Mouse (Mus musculus): ENCODE results near the gene Gm21936.
"Not testable (repeated sequence)": the region's sequence is repeated elsewhere in the genome, so short reads cannot be mapped to it uniquely, and the experiment has no call there.

The Gm21936 gene

DNA sequence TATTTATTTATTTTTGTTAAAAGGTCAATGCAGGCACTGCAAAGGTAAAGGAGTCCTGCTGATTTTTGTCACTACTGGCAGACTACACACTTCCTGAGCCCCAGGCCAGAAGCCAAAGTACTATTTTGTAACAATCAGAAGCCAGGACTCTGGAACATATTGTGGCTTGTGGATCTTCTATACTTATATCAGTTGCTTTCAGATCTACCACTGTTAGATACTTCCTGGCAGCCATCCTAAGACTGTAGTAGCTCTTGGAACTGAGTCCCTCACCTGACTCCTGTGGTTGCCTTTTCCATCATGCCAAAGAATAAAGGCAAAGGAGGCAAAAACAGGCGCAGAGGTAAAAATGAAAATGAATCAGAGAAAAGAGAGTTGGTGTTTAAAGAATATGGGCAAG lies at the start of gene Gm21936:
Gene Gm21936, plus strand, starts transcription at position 301 of the 400 bp plus-strand sequence.
- not testable (repeated sequence) for DNase-seq (ENCODE audit: low read depth, low spot score)

DNA sequence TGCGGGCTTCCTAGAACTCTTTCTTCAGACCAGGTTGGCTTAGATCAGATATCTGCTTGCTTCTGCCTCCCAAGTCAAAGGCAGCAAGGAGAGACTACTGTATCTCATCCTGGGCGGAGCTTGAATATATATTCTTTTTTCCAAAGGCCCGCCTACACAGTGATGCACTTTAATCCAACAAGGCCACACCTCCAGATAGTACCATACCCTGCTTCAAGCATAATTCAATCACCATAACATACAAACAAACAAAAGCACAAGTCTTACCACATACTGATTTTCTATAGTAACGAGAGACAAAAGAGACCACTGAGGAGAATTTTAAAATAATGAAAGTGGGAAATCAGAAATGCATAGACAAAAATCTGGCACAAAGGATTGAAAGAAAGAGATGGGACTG lies 19.7 kb upstream of the Gm21936 start, which contains the start of gene Gm21319:
Gene Gm21319, minus strand, starts transcription at position 101 of the 400 bp plus-strand sequence.
- DNase-seq (ENCODE audit: low read depth, low spot score), result not testable (repeated sequence)

DNA sequence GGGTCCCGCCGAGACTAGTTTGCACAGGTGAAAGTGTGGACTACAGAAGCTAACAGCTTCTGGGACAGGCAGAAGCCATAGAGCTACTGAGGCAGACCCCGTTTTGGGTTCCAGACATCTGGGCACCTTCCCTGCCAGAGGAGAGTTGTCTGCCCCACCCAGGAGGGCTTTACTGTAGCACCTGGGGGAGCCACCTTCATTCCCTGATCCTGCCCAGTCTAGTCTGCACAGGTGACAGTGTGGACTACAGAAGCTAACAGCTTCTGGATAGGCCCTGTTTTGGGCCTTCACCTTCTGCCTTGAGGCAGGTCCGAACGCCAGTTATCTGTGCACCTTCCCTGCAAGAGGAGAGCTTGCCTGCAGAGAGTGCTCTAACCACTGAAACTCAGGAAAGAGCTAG lies 2.7 kb downstream of the Gm21936 start:
- DNase-seq (ENCODE audit: low read depth, low spot score), result not testable (repeated sequence)

DNA sequence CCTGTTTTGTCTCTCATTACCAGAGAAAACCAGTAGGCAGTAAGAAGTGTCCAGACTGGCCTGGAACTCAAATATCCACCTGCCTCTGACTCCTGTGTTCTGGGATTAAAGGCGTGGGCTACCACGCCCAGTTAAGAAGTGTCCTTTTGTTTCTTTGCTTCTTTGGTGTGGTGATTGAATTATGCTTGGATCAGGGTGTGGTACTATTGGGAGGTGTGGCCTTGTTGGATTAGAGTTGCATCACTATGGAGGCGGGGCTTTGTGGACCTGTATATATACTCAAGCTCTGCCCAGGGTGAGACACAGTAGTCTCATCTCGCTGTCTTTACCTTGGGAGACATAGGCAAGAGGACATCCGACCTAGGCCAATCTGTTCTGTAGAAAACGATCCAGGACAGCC lies 21.0 kb downstream of the Gm21936 start, which contains the start of gene BB287469:
Gene BB287469, plus strand, starts transcription at position 301 of the 400 bp plus-strand sequence.
- not testable (repeated sequence) for DNase-seq (ENCODE audit: low read depth, low spot score)

- DNase-seq (ENCODE audit: low read depth, low spot score), result not testable (repeated sequence)
Observed at GRCm38 (mm10) chr12:87842239-87842638, 46.9 kb downstream of the Gm21936 start, which contains the start of gene Gm2001. TSS of gene Gm2001 (minus strand) at chr12:87842339.
